Mouse (Mus musculus): Measurements from ENCODE around the gene Olfr592.
"Not testable (repeated sequence)": the region's sequence is repeated elsewhere in the genome, so short reads cannot be mapped to it uniquely, and the experiment has no call there.

Olfr592 gene

DNA sequence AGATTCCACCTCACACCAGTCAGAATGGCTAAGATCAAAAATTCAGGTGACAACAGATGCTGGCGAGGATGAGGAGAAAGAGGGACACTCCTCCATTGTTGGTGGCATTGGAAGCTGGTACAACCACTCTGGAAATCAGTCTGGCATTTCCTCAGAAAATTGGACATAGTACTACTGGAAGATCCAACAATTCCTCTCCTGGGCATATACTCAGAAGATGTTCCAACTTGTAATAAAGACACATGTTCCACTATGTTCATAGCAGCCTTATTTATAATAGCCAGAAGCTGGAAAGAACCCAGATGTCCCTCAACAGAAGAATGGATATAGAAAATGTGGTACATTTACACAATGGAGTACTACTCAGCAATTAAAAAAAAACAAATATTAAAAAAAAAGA is at the start of gene Olfr592:
TSS of gene Olfr592 (plus strand) at position 301 of the 400 bp plus-strand sequence.
- DNase-seq = not testable (repeated sequence)

DNA sequence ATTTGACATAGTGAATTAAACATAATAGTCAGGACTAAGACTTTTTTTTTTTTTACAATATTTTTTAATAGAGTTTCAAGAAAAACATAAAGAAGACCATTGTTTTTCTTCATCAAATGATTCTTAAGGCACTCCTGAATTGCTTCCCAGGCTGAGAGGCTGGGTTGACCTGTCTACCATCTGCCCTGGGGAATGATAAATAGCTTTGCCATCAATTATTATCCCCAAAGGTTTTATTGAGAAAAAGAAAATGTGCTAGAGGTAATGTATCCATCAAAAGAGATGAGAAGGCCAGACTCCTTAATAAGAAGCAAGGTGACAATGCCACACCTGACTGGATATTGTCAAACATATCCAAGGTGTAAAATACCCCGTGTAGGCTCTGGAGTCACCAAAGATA is 44.0 kb upstream of the Olfr592 start, which contains the start of gene Olfr588-ps1:
TSS of gene Olfr588-ps1 (plus strand) at position 301 of the 400 bp plus-strand sequence.
- no peak for DNase-seq

DNA sequence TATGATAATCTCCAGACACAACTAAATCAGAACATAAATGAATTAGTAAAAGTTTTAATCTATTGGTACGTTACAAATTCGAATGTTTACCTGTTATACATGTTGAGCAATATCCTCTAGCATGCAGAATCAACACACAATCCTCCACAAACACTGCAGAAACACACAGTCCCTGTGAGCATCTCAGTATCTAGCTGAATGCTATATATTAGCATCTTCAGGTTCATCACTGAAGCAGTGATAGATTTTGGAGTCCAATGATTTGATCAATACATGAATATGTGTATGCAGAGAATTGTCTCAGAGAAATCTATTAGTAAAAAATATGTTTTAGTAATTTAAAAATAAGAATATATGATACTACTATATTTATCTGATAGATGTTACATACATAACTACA is 28.3 kb upstream of the Olfr592 start, which contains the start of gene Olfr589:
TSS of gene Olfr589 (minus strand) at position 101 of the 400 bp plus-strand sequence.
- DNase-seq = no peak

DNA sequence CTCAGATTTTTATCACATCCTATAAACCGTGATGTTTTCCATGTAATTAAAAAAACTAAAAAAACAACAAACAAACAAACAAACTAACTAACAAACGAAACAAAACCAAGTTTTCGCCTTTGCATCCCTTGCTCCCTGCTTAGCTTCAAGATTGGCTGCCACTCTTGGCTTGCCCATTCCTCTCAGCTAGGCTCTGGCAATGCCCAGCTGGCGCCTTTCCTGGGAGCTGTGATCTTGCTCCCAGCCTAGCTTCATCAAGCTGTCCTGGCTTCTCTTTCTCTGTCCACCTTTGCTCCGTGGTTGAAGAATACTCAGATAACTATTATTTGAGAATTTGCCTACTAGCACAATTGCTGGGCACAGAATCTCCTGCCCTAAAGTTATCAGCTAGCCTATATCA is 14.9 kb upstream of the Olfr592 start:
- no peak for DNase-seq

DNA sequence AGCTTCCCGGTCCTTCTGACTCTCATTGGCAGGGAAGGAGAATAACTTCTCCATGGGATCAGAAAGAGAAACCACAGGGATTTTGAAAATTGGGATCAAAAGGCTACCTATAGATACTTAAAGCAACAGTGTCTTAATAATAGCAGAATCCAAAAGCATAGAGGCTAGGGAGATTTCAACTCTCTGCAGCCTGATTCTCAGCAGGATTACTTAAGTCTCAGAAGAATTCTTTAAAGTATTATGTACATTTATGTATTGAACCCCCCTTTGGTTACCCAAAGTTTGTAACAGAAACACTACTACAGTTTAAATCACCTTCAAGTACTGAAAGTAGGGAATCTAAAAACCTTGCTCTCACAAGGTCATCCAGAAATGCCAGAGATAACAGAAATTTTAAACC is 6.4 kb upstream of the Olfr592 start, which contains the start of gene Olfr591:
TSS of gene Olfr591 (minus strand) at position 101 of the 400 bp plus-strand sequence.
- no peak for DNase-seq

DNA sequence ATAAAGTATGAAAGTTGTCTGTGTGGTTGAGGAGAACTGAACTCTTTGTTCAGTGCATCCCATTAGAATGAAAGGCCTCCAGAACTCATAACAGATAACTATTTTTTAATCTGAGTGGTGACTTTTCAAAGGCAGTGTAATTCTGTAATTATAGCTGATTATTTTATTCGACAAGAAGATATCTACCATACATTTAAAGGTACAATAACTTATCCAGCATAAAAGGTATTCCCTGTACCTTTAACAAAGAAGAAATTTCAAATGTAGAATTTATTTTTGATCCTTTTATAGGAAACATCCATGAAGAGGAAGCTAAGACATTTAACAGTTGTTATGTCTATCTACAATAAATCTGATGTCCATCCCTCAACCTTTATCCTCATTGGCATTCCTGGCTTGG is 27.0 kb downstream of the Olfr592 start, which contains the start of gene Olfr593:
TSS of gene Olfr593 (plus strand) at position 301 of the 400 bp plus-strand sequence.
- no peak for DNase-seq

DNA sequence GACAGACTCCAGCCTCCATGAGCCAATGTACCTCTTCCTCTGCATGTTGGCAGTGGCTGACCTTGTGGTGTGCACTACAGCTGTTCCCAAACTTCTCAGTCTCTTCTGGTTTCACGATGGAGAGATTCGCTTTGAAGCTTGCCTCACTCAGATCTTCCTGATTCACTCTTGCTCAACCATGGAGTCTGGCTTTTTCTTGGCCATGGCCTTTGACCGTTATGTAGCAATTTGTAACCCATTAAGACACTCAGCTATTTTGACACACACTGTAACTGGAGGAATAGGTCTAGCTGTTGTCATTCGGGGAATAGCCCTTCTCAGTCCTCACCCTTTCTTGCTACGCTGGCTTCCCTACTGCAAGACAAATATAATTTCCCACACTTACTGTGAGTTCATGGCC is 27.4 kb downstream of the Olfr592 start:
- not testable (repeated sequence) for DNase-seq

DNA sequence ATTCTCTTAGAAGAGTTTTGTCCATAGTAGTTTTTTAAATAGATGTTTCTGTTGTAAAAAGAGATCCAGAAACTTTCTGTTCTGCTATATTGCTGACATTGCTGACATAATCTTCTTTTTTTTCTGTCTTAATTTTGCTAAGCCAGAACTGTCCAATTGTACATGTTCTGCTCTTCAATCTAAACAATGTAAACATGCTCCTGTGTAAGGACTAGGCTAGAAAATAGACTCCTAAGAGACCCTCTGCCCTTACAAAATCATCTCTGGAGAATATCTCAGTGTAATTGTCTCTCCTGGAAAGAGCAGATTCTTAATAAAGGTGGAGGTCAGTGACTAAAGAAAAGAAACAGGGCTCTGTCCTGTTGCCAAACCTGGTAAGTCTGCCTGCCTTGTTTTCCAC is 32.1 kb downstream of the Olfr592 start, which contains the start of gene Olfr594:
TSS of gene Olfr594 (plus strand) at position 301 of the 400 bp plus-strand sequence.
- DNase-seq = no peak
